Mouse (Mus musculus): ENCODE data around the gene Ubald2. TPM values are rescaled to one million over a fixed set of nuclear protein-coding genes. Genes with fewer than 3 reads are reported as not detected.
"Not testable (repeated sequence)": the region's sequence is repeated elsewhere in the genome, so short reads cannot be mapped to it uniquely, and the experiment has no call there.

The Ubald2 gene
- polyA plus RNA-seq, 1 experiment from 2014 or later, result 60.2 TPM

DNA sequence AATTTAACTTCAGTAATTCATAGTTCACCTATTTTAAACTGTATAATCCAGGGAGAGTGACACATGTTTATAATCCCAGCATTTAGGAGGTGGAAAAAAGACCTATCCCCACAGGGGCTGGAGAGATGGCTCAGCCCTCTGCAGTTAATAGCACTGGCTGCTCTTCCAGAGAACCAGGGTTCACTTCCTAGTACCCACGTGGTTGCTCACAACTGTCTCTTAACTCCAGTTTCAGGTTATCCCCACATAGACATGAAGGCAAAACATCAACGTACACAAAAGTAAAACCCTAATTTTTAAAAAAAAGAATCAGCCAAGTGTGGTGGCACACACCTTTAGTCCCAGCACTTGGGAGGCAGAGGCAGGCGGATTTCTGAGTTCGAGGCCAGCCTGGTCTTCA is 28.3 kb upstream of the Ubald2 start:
- 86% methylated on average over 4 of the region's 4 CpGs for WGBS

DNA sequence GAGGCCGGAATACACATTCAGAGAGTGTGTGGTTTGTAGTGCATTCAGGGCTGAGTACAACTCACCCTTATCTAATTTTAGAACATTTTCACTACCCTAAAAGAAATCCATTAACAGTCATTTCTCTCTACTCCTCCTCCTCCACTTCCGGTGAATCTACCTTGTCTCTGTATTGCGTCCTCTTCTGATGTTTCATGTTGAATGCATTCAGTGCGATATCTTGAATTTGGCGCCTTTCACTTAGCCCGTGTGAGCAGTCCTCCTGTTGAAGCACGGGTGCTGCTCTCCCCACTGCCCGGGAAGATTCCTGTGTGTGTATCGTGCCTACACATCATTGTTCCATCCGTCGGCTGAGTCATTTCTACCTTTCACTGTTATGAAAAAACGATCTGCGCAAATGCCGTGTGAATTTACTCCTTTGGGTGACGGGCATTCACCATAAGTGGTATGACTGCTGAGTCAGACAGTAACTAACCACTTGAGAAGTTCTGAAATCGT is 27.6 kb upstream of the Ubald2 start:
- Histone ChIP-seq H3K9ac (ENCODE audit: low read depth, low read length) (no peak overlapping the region), H3K4me2 (replicated peaks; ENCODE audit: low read depth) (no peak overlapping the region), H3K27ac (ENCODE audit: low read depth, low read length) (no peak overlapping the region), H3K36me3 (ENCODE audit: control insufficient read depth, insufficient read depth) (no peaks in the 10 kb centered on the region), H3K4me1 (replicated peaks; ENCODE audit: control insufficient read depth, insufficient read depth, low read length) (no peaks in the 10 kb centered on the region), H3K27me3 (replicated peaks; ENCODE audit: control insufficient read depth, insufficient read depth, low read length) (no peaks in the 10 kb centered on the region), H3K9me3 (ENCODE audit: control insufficient read depth) (no peaks in the 10 kb centered on the region), H3K4me3 (ENCODE audit: low read depth, low read length) (no peak overlapping the region)
- ATAC-seq, result no peak
- TF ChIP-seq CTCF (IDR thresholded peaks at IDR 0.05; ENCODE audit: low read depth), result no peak
- WGBS, result 93% methylated on average over 16 of the region's 16 CpGs

More for the DNA sequence above, 28.3 kb upstream of the Ubald2 start:
- Histone ChIP-seq H3K9me3 (ENCODE audit: control insufficient read depth) (no peaks in the 10 kb centered on the region), H3K9ac (ENCODE audit: low read depth, low read length) (no peak overlapping the region), H3K4me3 (ENCODE audit: low read depth, low read length) (no peak overlapping the region), H3K27ac (ENCODE audit: low read depth, low read length) (no peak overlapping the region), H3K36me3 (ENCODE audit: control insufficient read depth, insufficient read depth) (no peaks in the 10 kb centered on the region), H3K4me2 (replicated peaks; ENCODE audit: low read depth) (no peak overlapping the region), H3K4me1 (replicated peaks; ENCODE audit: control insufficient read depth, insufficient read depth, low read length) (no peaks in the 10 kb centered on the region), H3K27me3 (replicated peaks; ENCODE audit: control insufficient read depth, insufficient read depth, low read length) (no peaks in the 10 kb centered on the region)
- TF ChIP-seq CTCF (IDR thresholded peaks at IDR 0.05; ENCODE audit: low read depth), result no peak
- no peak for ATAC-seq

DNA sequence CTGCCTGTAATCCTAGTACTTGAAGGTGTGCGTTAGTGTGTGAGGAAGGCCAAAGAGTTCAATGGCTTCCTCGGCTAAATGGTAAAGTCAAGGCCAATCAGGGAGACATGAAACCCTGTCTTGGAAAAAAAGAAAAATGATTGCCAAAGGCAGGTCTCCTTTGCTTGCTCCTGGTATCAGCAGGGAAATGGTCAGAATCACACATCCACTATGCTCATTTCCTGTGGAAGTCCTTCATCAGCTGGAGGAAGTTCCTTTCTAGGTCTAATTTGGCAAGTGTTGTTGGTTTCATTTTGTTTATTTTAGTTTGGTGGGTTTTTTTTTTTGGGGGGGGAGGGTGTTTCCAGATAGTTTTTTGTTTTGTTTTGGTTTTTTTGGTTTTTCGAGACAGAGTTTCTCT is 24.9 kb upstream of the Ubald2 start:
- H3K4me2 ChIP-seq (replicated peaks; ENCODE audit: low read depth), result no peak overlapping the region
- peaks cover 4% of the 10 kb centered on the region for H3K4me1 ChIP-seq (replicated peaks; ENCODE audit: control insufficient read depth, insufficient read depth, low read length)
- 88% methylated on average over 3 of the region's 3 CpGs for WGBS
- no peak overlapping the region for H3K4me3 ChIP-seq (ENCODE audit: low read depth, low read length)
- no peak for TF ChIP-seq CTCF (IDR thresholded peaks at IDR 0.05; ENCODE audit: low read depth)
- H3K27me3 ChIP-seq (replicated peaks; ENCODE audit: control insufficient read depth, insufficient read depth, low read length), result no peaks in the 10 kb centered on the region
- H3K9ac ChIP-seq (ENCODE audit: low read depth, low read length), result no peak overlapping the region
- no peaks in the 10 kb centered on the region for H3K36me3 ChIP-seq (ENCODE audit: control insufficient read depth, insufficient read depth)
- no peaks in the 10 kb centered on the region for H3K9me3 ChIP-seq (ENCODE audit: control insufficient read depth)
- ATAC-seq, result no peak
- no peak overlapping the region for H3K27ac ChIP-seq (ENCODE audit: low read depth, low read length)

DNA sequence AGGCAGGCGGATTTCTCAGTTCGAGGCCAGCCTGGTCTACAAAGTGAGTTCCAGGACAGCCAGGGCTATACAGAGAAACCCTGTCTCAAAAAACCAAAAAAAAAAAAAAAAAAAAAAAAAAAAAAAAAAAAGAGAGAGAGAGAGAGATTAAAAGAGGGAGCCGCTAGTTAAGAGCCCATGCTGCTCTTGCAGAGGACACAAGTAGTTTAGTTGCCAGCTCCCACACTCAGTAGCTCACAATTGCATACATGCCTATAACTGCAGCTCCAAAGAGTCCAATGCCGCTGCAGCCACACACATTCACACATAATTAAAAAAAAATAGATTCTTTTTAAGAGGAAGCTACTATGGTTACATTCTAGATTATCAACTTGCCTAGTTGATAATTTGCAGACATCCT is 23.5 kb upstream of the Ubald2 start:
- not testable (repeated sequence) for H3K4me1 ChIP-seq (replicated peaks; ENCODE audit: control insufficient read depth, insufficient read depth, low read length); H3K27me3 ChIP-seq (replicated peaks; ENCODE audit: control insufficient read depth, insufficient read depth, low read length); H3K9ac ChIP-seq (ENCODE audit: low read depth, low read length); H3K4me3 ChIP-seq (ENCODE audit: low read depth, low read length); H3K36me3 ChIP-seq (ENCODE audit: control insufficient read depth, insufficient read depth); H3K4me2 ChIP-seq (replicated peaks; ENCODE audit: low read depth); ATAC-seq; H3K9me3 ChIP-seq (ENCODE audit: control insufficient read depth); H3K27ac ChIP-seq (ENCODE audit: low read depth, low read length)
- 92% methylated on average over 4 of the region's 4 CpGs for WGBS

DNA sequence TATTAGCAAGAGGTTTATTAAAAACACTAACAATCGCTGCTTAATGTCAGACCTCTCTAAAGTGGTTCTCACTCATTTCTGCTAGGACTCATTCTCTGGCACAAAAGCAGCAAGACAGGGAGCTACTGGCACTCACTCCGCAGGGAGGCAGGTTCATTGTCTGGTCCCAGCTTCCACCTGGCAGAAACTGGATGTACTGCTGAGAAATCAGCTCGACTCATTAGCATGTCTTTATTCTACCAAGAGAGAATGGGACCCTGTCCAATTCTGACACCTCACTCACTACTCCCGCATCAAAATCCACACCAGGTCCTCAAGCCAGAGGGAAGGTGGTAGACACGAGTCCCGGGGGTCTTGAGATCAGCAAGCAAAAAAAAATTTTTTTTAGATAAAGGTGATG is 22.3 kb upstream of the Ubald2 start:
- Histone ChIP-seq H3K27me3 (replicated peaks; ENCODE audit: control insufficient read depth, insufficient read depth, low read length) (no peaks in the 10 kb centered on the region), H3K4me3 (ENCODE audit: low read depth, low read length) (peak overlapping the region; percentile 73; the same call in 1 of the 2 replicates), H3K4me1 (replicated peaks; ENCODE audit: control insufficient read depth, insufficient read depth, low read length) (peaks cover 4% of the 10 kb centered on the region), H3K9me3 (ENCODE audit: control insufficient read depth) (no peaks in the 10 kb centered on the region), H3K27ac (ENCODE audit: low read depth, low read length) (no peak overlapping the region), H3K9ac (ENCODE audit: low read depth, low read length) (no peak overlapping the region), H3K4me2 (replicated peaks; ENCODE audit: low read depth) (peak overlapping the region; percentile 99), H3K36me3 (ENCODE audit: control insufficient read depth, insufficient read depth) (no peaks in the 10 kb centered on the region)
- WGBS, result 49% methylated on average over 6 of the region's 6 CpGs
- TF ChIP-seq CTCF (IDR thresholded peaks at IDR 0.05; ENCODE audit: low read depth), result no peak
- no peak for ATAC-seq

DNA sequence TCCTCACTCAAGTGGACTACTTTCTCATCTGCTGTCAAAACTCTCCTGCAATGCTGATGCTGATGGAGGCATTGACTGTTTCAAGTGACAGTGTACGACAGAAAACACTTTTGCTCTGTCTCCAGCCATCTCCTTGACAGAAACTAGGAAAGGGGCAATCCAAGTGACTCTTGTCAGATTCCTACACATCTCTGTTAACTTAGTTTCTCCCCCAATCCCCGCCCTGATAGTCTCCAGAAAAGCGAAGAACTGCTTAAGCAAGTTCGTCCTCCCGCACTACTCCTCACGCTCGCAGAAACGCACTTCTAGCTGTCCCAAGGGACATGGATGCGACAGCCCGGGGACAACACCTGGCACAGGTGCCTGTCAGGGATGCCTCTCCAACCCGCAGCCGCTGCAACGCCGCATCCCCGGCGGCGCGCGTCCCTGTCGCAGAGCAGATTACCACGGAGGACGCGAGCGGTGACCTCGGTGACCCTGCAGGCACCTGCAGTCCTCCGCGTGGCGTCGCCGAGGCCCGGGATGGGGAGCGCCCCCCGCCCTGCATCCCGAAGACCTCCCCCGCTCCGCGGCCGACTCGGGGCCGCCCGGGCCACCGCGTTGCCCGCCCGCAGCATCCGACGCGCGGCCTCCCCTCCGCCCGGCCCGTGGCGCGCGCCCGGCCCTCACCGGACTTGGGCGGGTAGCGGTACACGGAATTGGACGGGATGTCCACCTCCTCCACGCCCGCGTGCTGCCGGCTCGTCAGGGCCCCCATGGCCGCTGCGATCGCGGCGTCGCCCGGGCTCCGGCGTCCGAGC is 21.7 kb upstream of the Ubald2 start:
- ATAC-seq, result peak; percentile 28
- Histone ChIP-seq H3K4me3 (ENCODE audit: low read depth, low read length) (peak overlapping the region; percentile 73), H3K36me3 (ENCODE audit: control insufficient read depth, insufficient read depth) (no peaks in the 10 kb centered on the region), H3K27ac (ENCODE audit: low read depth, low read length) (no peak overlapping the region), H3K4me1 (replicated peaks; ENCODE audit: control insufficient read depth, insufficient read depth, low read length) (peaks cover 4% of the 10 kb centered on the region), H3K4me2 (replicated peaks; ENCODE audit: low read depth) (peak overlapping the region; percentile 99), H3K9ac (ENCODE audit: low read depth, low read length) (peak overlapping the region; percentile 69), H3K9me3 (ENCODE audit: control insufficient read depth) (no peaks in the 10 kb centered on the region), H3K27me3 (replicated peaks; ENCODE audit: control insufficient read depth, insufficient read depth, low read length) (no peaks in the 10 kb centered on the region)
- no peak for TF ChIP-seq CTCF (IDR thresholded peaks at IDR 0.05; ENCODE audit: low read depth)
- under 1% methylated on average over 55 of the region's 76 CpGs for WGBS
